15 mouse cellular contexts compared by ENCODE assay signal in the genomic region with DNA sequence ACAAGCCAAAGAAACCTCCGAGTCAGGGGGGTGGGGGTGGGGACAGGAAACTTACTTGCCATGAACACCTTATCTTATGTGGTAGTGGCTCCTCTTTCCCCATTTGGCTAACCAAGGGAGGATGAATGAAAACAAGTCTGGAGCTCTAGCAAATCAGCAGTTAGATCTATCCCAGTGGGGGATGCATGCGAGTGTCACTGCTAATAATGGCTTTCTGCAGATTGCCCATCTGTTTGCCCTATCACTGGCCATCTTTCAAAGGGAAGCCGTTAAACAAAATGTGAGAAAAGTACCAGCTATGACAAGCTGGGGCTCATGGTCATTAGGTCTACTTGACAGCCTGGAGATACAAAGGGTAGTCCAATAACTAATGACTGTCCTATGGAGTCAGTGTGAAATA.
A peak's percentile ranks its signal among the peaks of the same experiment; 100 is the strongest.
DNase-seq lines count a peak whose midpoint lies in the region; ATAC-seq and TF ChIP-seq lines count a peak whose summit lies in the region.
"Had no signal": no experiment of that assay in that cellular context is flagged by ENCODE, and none has a peak within 500 bp of the region (broad histone marks: within the 10 kb centered on the region; RNA-seq: fewer than 3 reads in every experiment).

No protein-coding gene starts in this region.

- H3K4me1 ChIP-seq in hindbrain, embryonic 16.5 days (ENCODE audit: control insufficient read depth, insufficient read depth, low read depth, low read length) = no peaks in the 10 kb centered on the region
- no peaks in the 10 kb centered on the region for H3K4me1 ChIP-seq in hindbrain, embryonic 12.5 days
- H3K4me1 ChIP-seq: embryonic facial prominence, embryonic 13.5 days; forebrain, embryonic 12.5 days; heart, embryonic 12.5 days; intestine, embryonic 15.5 days had no signal

- TF ChIP-seq POLR2A in brain, embryonic 14.5 days (IDR thresholded peaks at IDR 0.05; ENCODE audit: borderline replicate concordance, extremely low read depth, insufficient read depth, insufficient read length, poor library complexity, severe bottlenecking) = no peak

- 60% methylated on average over 3 of the region's 3 CpGs for WGBS in hindbrain, embryonic 16.5 days
- WGBS in hindbrain, embryonic 12.5 days = 49% methylated on average over 3 of the region's 3 CpGs

- peak; percentile 56; the same call in 1 of the 2 replicates for ATAC-seq in hindbrain, embryonic 16.5 days
- no peak for ATAC-seq in hindbrain, embryonic 12.5 days (ENCODE audit: low FRiP score)
- ATAC-seq: forebrain, embryonic 16.5 days; intestine, embryonic 15.5 days had no signal

- H3K36me3 ChIP-seq in hindbrain, embryonic 16.5 days (ENCODE audit: control insufficient read depth, insufficient read depth, low read length) = no peaks in the 10 kb centered on the region
- H3K36me3 ChIP-seq in hindbrain, embryonic 12.5 days = no peaks in the 10 kb centered on the region
- H3K36me3 ChIP-seq: embryonic facial prominence, embryonic 13.5 days; forebrain, embryonic 12.5 days; heart, embryonic 12.5 days; intestine, embryonic 15.5 days had no signal

- TF ChIP-seq CTCF in brain, embryonic 14.5 days (IDR thresholded peaks at IDR 0.05; ENCODE audit: borderline replicate concordance, extremely low read depth, insufficient read depth, insufficient read length) = no peak

- no peak overlapping the region for H3K4me2 ChIP-seq in hindbrain, embryonic 16.5 days (ENCODE audit: low read length)
- H3K4me2 ChIP-seq in hindbrain, embryonic 12.5 days (replicated peaks) = no peak overlapping the region
- H3K4me2 ChIP-seq: embryonic facial prominence, embryonic 13.5 days; forebrain, embryonic 12.5 days; heart, embryonic 12.5 days; intestine, embryonic 15.5 days had no signal

- no peak overlapping the region for H3K9ac ChIP-seq in hindbrain, embryonic 16.5 days (ENCODE audit: low read depth, low read length)
- H3K9ac ChIP-seq in hindbrain, embryonic 12.5 days = no peak overlapping the region
- H3K9ac ChIP-seq: embryonic facial prominence, embryonic 13.5 days; forebrain, embryonic 12.5 days; heart, embryonic 12.5 days; intestine, embryonic 15.5 days had no signal

- no peak overlapping the region for H3K4me3 ChIP-seq in hindbrain, embryonic 16.5 days (ENCODE audit: low read length)
- no peak overlapping the region for H3K4me3 ChIP-seq in hindbrain, embryonic 12.5 days
- H3K4me3 ChIP-seq: embryonic facial prominence, embryonic 13.5 days; forebrain, embryonic 12.5 days; heart, embryonic 12.5 days; intestine, embryonic 15.5 days had no signal

- no peaks in the 10 kb centered on the region for H3K9me3 ChIP-seq in hindbrain, embryonic 16.5 days (ENCODE audit: control insufficient read depth, low read length)
- no peaks in the 10 kb centered on the region for H3K9me3 ChIP-seq in hindbrain, embryonic 12.5 days (replicated peaks)
- H3K9me3 ChIP-seq: embryonic facial prominence, embryonic 13.5 days; forebrain, embryonic 12.5 days; heart, embryonic 12.5 days; intestine, embryonic 15.5 days had no signal

- H3K27ac ChIP-seq in hindbrain, embryonic 16.5 days (ENCODE audit: low read depth, low read length) = no peak overlapping the region
- no peak overlapping the region for H3K27ac ChIP-seq in hindbrain, embryonic 12.5 days
- H3K27ac ChIP-seq: embryonic facial prominence, embryonic 13.5 days; forebrain, embryonic 12.5 days; intestine, embryonic 15.5 days had no signal

- DNase-seq in cerebellum, postnatal 10 days = peak; percentile 59 to 64
- no peak for DNase-seq in cerebellum, adult 8-10 months
- peak; percentile 29 for DNase-seq in 416B (ENCODE audit: low read depth)
- DNase-seq in brain, embryonic 14.5 days (ENCODE audit: low read depth) = peak; percentile 34
- DNase-seq: adrenal gland, adult 2 months; adrenal gland, postnatal 25 days; gastrocnemius, postnatal 10 days; kidney, adult 18-20 months had no signal

- H3K27me3 ChIP-seq in hindbrain, embryonic 16.5 days (replicated peaks; ENCODE audit: control insufficient read depth, insufficient read depth, low read length) = no peaks in the 10 kb centered on the region
- no peaks in the 10 kb centered on the region for H3K27me3 ChIP-seq in hindbrain, embryonic 12.5 days
- H3K27me3 ChIP-seq: embryonic facial prominence, embryonic 13.5 days; forebrain, embryonic 12.5 days; heart, embryonic 12.5 days; intestine, embryonic 15.5 days had no signal
